Mouse (Mus musculus) left cerebral cortex, postnatal 4 days (tissue): ENCODE data around the gene Gm9732. TPM values are rescaled to one million over a fixed set of nuclear protein-coding genes. Genes with fewer than 3 reads are reported as not detected.
"Not testable (repeated sequence)": the region's sequence is repeated elsewhere in the genome, so short reads cannot be mapped to it uniquely, and the experiment has no call there.

Source experiments
- DNase-seq: peaks from one replicate; pipeline ENCODE4 v3.0.0-alpha.2; 2022
- intact Hi-C: fragments of 180-260 bp; cut with DNase I; formaldehyde crosslinking; loops from one replicate; pipeline ENCODE4 v1.15.1; 2025
- total RNA-seq, 2 experiments: library from RNA; stranded (reverse); gene quantifications; 2 replicates each; pipeline ENCODE4 v1.2.3; 2021

The Gm9732 gene
- not detected for total RNA-seq

DNA sequence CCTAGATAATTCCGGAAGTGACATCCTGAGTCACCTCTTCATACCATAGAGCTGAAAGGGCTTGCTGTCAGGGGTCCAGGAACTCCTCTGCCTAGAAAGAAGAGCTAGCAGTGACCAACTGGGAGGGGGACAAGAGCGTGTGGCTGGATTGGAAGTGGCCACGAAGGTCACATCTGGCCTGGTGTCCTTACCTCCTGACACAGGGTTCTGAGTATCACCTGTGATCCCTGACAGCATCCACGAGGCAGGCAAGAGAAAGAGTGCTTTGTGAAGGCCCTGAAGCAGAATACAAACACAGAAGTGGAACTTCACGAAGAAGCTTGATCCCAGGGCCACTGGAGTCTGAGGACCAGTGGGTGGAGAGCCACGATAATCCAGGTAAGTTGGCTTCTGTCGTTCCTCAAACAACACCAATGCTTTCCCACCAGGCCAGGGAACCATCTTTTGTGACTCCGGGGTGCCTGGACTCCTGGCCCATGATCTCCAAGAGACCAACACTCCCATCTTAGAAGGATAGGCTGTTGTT, at the start of gene Gm9732:
Gene Gm9732, plus strand, starts transcription at position 51 of the 526 bp plus-strand sequence.
- intact Hi-C loops, DNase-seq: not testable (repeated sequence)

DNA sequence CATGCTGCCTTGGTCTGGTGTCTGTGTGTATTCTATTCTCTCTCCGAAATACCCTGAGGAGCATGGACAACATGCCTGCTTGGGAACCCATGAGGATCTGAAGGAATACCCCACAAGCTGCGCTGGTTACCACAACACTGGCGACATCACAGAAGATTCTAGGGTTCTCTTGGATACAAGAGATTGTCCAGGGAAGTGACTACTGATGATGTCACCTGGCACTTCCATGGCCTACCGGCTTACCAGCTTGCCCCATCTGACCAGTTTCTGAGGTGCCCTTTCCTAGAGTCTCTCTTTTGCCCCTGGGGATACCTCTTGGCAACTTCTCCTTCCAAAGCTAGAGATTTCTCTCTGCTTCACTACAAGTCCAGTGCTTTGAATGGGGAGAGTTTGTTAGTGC, 39.6 kb upstream of the Gm9732 start, which contains the start of gene Gm8122:
Gene Gm8122, minus strand, starts transcription at position 101 of the 400 bp plus-strand sequence.
- DNase-seq, intact Hi-C loops: not testable (repeated sequence)

DNA sequence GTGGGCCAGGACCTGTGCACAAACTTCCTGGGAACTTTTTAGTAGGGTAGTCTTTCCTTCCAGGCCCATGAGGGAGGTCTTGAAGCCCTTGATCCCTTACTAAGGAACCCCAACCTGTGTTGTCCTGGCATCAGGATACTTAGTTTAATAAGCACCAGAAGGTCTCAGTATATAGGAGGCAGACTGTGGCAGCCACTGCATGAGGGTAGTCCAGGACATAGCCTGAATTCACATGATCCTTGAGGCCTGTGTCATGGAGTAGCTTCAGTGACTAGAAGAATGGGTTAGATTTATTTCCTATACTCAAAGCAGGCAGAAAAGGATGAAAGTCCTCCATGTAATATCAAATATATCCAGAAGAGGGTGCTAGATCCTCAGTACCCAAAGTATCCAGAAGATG, 37.1 kb upstream of the Gm9732 start:
- intact Hi-C loops, DNase-seq: not testable (repeated sequence)

DNA sequence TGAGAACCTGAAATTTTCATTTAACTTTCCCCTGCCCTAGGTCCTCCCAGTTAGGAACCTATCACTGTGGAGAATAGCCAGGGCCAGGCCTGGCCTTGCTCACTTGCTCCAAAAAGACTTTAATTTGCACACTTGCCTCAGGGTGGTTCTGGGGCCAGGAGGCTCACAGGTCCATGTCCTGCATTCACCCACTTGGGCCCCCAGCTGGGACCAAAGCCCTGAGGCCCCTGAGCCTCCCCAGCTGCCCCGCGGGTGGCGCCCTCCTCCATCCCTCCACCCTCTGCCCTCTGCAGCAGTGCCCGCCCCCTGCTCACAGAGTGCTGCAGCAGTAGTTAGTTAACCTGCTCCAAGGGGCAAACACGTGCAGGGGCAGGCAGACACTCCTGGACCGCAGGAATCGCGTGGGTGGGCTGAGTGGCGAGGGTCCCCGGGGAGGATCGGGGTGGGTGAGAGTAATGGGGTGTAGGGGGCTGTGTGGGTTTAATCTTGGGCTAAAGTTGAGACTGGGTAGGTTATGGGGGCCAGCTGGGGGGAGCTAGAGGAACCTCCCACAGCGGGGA, 25.1 kb upstream of the Gm9732 start:
- intact Hi-C loops, result not testable (repeated sequence)
- peak; percentile 15 for DNase-seq

DNA sequence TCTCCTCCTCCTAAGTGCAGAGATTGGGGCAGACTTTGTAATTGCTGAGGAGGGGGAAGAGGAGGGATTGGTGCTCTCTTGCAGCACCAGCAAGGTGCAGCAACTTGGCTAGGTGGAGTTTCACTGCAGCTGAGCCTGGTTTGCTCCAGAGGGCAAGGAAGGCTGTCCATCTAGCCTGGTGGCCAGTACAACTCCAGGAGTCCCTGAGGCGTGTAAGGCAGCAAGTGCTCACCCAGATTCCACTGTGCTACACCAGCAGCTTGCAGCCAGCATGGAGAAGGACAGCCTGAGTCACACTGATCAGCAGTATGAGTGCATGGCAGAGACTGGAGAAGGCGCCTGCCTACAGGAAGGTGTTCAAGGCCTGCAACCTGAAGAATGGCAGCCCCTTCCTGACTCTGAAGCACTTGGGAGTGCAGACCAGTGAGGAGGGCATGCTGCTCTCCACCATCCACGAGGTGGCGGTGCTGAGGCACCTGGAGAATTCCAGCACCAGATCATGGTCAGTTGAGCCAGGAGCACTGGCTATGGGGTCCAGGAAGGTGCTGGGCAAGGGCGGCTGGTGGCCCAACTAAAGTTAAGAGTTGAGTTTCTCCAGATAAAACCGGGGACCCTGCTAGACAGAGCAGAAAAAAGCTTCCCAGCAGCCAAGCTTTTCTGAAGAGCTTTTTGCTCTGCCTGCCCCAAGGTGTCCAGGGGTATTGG, 24.1 kb upstream of the Gm9732 start:
- DNase-seq, intact Hi-C loops: not testable (repeated sequence)

DNA sequence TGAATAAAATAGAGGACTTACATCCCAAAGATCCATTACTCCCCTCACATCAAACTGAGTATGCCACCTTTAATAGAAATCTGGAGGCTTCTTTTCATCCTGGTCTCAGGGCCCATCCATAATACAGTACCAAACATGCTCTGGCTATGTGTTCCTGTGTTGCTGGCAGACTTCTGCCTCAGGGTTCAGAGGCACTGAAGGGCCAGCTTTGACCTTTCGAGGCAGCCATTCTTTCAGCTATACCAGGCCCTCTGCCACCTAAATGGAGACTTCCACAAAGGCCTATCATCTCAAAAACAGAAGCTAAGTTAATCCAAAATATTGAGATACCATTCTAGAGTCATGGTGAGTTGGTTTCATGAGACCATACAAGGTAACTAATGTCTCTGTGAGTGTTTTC, 18.3 kb upstream of the Gm9732 start:
- DNase-seq, intact Hi-C loops: not testable (repeated sequence)

DNA sequence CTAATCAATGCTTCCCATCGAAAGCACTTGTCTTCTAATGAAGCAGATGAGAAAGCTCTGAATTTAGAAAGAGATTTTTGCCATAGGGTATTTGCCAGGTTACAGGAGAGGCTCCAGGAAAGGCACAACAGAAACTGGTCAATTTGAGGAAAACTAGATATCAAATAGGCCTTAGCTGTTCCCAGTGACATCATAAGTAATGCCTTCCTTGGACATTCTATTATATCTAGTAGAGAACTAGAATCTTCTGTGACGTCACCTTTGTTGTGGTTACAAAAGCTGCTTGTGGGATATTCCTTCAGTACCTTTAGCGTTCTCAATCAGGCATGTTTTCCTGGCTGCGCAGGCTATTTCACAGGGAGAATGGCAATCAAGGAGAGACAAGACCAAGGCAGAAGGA, 16.5 kb upstream of the Gm9732 start, which contains the start of gene Gm8126:
Gene Gm8126, plus strand, starts transcription at position 301 of the 400 bp plus-strand sequence.
- intact Hi-C loops, DNase-seq: not testable (repeated sequence)

DNA sequence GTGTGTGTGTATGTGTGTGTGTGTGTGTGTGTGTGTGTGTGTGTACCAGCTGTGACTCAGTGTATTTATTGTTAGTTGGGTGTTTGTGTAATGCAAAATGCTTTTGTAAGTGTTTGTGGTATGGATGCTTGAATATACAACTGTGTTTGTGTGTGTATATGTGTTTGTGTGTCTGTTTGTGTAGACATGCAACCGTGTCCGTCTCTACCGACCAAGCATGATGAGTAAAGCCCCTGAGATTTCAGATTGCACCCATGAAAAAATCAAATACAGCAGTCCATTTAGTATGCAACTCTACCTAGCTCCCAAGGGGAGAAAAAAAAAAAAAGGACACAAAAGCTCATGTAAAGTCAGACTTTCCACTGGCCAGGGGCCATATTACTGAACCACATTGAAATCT, 11.4 kb upstream of the Gm9732 start:
- intact Hi-C loops, DNase-seq: not testable (repeated sequence)

DNA sequence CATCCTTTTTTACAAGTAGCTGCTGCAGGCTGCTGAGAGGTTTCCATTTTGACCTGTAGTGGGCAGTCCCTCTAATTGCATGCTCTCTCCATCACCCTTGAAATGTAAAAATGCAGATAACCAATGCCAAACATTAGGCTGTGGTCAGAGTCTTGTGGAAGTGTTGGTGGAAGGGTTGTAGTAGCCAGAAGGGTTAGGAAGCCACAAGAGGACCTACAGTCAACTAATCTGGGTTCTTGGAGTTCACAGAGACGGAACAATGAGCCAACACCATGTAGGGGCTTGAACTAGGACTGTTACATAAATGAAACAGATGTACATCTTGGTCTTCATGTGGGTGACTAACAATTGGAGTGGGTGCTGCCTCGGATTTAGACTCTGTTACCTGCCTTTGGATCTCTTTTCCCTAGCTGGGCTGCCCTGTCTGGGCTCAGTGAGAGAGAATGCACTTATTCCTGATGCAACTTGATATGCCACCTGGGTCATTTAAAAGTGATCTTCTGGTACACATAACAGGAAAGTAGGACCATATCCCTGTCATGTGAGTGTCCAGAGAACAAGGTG, 6.2 kb upstream of the Gm9732 start:
- intact Hi-C loops, DNase-seq: not testable (repeated sequence)

DNA sequence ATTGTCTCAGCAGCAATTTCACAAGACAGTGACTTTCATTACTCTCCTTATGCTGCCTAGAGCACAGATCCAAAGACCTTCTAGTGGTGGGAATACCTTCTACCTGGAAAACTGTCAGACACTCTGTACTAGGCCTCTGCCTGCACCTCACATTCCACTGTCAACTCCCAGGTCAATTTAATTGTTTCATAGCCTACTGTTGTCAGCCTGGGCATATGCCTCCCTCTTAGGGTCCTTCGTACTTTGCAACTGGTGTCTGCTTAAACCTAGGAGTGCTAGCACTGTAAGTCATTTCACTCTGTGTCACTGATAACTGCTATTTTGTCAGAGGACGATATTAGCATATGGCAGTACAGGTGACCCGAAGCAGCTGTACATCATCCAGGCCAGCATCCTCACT, 5.6 kb upstream of the Gm9732 start:
- intact Hi-C loops, result not testable (repeated sequence)

DNA sequence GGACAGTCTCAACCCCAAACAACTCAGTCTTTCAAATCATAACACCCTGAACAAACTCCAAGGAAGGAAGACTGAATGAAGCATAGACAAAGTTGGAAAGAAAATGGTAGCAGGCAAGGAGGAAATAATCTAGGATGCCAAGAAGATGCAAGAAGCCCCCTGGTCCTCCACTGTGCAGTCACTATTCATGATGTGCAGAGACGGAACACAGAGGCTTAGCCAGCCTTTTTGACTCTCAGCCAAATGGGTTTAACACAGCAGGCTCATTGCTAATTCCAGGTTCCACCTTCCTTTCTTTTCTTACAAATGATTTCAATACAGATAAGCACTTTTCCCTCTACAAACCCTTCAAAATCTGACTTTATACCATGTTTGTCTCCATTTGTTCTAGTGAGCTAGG, 1.7 kb upstream of the Gm9732 start:
- intact Hi-C loops, DNase-seq: not testable (repeated sequence)

More for the DNA sequence above, 5.6 kb upstream of the Gm9732 start:
- not testable (repeated sequence) for DNase-seq

DNA sequence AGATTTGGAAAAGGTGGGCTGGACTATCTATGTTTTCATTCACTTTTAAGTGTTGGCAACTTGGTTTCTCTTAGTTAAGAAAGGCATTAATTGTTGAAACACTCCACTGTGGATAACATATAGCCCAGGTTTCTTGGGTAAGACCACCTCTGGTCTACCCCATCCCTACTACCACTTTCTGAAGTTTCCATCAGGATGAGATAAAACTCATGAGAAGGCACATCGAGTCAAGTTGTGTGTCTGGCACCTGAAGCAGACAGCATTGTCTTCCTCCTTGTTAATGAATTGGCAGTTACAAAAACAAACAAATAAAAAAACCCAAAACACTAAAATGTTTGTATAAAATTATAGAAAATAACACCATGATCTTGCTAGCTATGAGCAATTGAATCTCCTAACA, 916 bp downstream of the Gm9732 start:
- intact Hi-C loops, DNase-seq: not testable (repeated sequence)

DNA sequence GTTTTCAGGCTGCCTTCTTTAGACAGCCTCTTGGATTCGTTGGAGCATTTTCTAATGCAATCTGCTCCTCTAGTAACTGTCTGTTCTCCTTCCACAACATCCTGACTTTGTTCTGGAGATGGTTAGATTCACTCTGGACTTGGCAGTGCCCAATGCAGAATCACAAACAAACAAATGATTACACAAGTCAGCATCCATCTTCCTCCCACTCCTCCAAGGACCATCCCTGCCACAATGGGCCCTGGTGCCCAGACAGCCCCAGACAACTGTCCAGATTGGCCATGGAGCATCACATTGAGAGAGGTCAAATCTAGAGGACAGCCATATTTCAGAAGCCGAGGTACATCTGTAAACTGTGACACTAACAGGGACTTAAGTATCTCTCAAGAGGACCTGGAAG, 2.6 kb downstream of the Gm9732 start:
- intact Hi-C loops, DNase-seq: not testable (repeated sequence)

DNA sequence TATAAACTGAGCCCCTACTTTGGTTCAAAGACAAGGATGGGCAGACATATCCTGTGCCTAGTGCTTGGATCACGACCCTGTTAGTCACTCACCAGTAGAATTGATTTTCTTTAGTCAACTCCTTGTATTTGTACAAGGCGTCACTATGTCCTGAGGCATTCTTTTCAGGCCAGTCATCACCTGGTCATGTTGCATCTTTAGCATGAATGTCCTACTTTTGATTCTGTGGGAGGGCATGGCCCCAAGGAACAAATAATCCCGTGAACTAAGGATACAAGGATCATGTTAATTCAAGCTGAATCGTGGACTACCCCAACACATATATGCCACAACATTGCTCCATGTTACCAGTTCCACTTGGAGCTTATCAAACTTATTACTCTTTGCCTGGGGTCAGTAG, 3.3 kb downstream of the Gm9732 start:
- intact Hi-C loops, DNase-seq: not testable (repeated sequence)

DNA sequence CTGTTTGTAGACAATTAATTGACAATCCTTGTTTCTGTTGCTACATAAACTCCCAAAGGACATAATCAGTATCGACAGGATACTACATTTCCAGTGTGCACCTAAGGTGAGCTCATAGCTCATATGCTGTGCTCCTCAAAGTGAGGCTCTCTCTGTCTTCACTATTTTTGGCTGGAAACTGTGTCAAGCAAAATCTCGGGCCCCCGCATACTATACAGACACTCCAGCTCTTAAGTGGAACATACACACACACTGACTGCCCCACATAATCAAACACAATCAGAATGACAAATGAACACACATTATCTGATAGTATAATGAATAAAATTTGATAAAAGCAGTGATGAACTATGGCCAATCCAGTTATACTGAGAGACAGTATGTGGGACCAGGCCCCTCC, 3.8 kb downstream of the Gm9732 start:
- not testable (repeated sequence) for DNase-seq

DNA sequence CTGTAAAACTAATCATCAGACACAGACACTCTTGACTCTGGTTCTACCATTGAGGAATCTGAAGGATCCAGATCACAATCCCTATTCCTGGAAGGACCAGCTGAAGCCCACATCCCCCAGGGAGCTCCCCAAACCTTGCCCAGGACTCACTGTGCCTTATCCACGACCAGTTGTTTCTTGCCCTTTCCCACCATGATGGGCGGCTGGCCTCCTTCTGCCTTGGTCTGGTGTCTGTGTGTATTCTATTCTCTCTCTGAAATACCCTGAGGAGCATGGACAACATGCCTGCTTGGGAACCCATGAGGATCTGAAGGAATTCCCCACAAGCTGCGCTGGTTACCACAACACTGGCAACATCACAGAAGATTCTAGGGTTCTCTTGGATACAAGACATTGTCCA, 18.7 kb downstream of the Gm9732 start, which contains the start of gene Gm8127:
Gene Gm8127, minus strand, starts transcription at position 330 of the 400 bp plus-strand sequence.
- DNase-seq, intact Hi-C loops: not testable (repeated sequence)

More for the DNA sequence above, 3.8 kb downstream of the Gm9732 start:
- intact Hi-C loops, result not testable (repeated sequence)

DNA sequence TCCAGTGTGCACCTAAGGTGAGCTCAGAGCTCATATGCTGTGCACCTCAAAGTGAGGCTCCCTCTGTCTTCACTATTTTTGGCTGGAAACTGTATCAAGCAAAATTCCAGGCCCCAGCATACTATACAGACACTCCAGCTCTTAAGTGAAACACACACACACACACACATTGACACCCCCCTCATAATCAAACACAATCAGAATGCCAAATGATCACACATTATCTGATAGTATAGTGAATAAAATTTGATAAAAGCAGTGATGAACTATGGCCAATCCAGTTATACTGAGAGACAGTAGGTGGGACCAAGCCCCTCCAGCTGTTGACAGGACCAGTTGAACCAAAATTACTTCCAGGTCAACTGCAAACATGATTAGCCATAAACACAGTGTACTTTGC, 44.7 kb downstream of the Gm9732 start:
- intact Hi-C loops, DNase-seq: not testable (repeated sequence)

DNA sequence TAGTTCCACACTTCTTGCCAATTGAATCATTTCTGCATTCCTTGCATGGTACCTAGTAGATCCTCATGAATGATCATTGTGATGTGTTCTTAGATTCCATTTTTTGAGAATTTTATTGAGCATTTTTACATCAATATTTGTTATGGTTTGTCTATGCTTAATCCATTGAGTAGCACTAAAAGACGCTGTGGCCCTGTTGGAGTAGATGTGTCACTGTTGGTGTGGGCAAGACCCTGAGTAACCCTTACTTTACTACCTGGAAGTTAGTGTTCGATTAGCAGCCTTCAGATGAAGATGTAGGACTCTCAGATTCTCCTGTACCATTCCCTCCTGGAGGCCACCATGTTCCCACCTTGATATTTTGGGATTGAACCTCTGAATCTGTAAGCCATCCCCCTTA, 53.8 kb downstream of the Gm9732 start:
- intact Hi-C loops, DNase-seq: not testable (repeated sequence)

DNA sequence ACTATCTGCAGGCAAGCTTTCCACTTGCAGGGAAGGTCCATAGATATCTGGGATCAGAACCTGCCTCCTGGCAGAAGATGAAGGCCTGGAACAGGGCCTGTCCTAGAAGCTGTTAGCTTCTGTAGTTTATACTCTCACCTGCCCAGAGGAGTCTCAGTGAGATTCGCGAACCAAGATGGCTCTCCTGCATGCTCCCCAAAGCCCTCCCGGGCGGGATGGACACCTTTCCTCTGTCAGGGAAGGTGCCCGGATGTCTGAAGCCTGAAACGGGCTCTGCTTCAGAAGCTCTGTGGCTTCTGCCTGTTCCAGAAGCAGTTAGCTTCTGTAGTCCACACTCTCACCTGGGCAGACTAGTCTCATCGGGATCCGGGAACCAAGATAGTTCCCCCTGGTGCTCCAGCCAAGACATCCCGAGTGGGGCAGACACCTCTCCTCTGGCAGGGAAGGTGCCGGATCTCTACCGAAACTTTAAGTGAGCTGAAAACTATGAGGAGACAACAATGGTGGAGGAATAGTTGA, 56.6 kb downstream of the Gm9732 start:
- DNase-seq, intact Hi-C loops: not testable (repeated sequence)

DNA sequence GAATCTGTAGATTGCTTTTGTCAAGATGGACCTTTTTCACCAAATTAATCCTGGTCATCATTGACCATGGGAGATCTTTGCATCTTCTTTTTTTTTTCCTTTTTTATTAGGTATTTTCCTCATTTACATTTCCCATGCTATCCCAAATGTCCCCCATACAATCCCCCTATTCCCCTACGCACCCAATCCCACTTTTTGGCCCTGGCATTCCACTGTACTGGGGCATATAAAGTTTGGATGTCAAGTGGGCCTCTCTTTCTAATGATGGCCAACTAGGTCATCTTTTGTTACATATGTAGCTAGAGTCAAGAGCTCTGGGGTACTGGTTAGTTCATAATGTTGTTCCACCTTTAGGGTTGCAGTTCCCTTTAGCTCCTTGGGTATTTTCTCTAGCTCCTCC, 62.8 kb downstream of the Gm9732 start:
- intact Hi-C loops, result not testable (repeated sequence)

DNA sequence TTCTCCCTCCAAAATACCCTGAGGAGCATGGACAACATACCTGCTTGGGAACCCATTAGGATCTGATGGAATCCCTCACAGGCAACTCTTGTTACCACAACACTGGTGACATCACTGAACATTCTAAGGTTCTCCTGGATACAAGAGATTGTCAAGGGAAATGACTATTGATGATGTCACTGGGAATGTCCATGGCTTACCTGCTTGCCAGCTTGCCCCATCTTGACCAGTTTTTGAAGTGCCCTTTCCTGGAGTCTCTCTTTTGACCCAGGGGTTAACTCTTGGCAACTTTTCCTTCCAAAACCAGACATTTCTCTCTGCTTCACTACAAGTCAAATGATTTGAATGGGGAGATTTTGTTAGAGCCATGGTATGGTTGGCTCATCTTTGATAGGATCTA, 72.9 kb downstream of the Gm9732 start, which contains the start of gene 1700001F09Rik:
Gene 1700001F09Rik, minus strand, starts transcription at position 101 of the 400 bp plus-strand sequence.
- DNase-seq, intact Hi-C loops: not testable (repeated sequence)

More for the DNA sequence above, 62.8 kb downstream of the Gm9732 start:
- not testable (repeated sequence) for DNase-seq
